Mouse (Mus musculus) heart, embryonic 15.5 days (tissue): ENCODE measurements around the gene Capn8. TPM values are rescaled to one million over a fixed set of nuclear protein-coding genes. Genes with fewer than 3 reads are reported as not detected.

Experiments
- ATAC-seq: fragments of 200-750 bp; cut with Nextera tagmentation; replicated peaks from 2 replicates; pipeline ENCODE4 v1.8.0; 2017; ENCODE audit warnings: low read depth, moderate TSS enrichment; ENCODE audit not compliant: insufficient number of reproducible peaks, insufficient read depth, low FRiP score
- H3K27ac ChIP-seq: fragments of 300-500 bp; sonication (generic); 2 replicates; pipeline ENCODE4 v1.5.1; 2015; ENCODE audit warnings: mild to moderate bottlenecking, inconsistent platforms
- H3K27me3 ChIP-seq: fragments of 300-500 bp; sonication (generic); 2 replicates; pipeline ENCODE4 v1.6.1; 2015; ENCODE audit warnings: inconsistent platforms
- H3K36me3 ChIP-seq: fragments of 300-500 bp; sonication (generic); 2 replicates; pipeline ENCODE4 v1.6.1; 2015; ENCODE audit warnings: mild to moderate bottlenecking, inconsistent platforms
- H3K4me1 ChIP-seq: fragments of 300-500 bp; sonication (generic); replicated peaks from 2 replicates; pipeline ENCODE4 v1.6.1; 2015; ENCODE audit warnings: inconsistent platforms
- H3K4me2 ChIP-seq: fragments of 300-500 bp; sonication (generic); 2 replicates; pipeline ENCODE4 v1.6.1; 2015; ENCODE audit warnings: inconsistent platforms, mild to moderate bottlenecking, moderate library complexity
- H3K4me3 ChIP-seq: fragments of 300-500 bp; sonication (generic); 2 replicates; pipeline ENCODE4 v1.5.1; 2015; ENCODE audit warnings: mild to moderate bottlenecking, inconsistent platforms
- H3K9ac ChIP-seq: fragments of 300-500 bp; sonication (generic); 2 replicates; pipeline ENCODE4 v1.6.1; 2015; ENCODE audit warnings: mild to moderate bottlenecking, inconsistent platforms
- H3K9me3 ChIP-seq: fragments of 300-500 bp; sonication (generic); replicated peaks from 2 replicates; pipeline ENCODE4 v1.6.1; 2016; ENCODE audit warnings: inconsistent platforms
- WGBS: fragments of 180-500 bp; shearing (Covaris S2); methylation state at CpG from one replicate; pipeline ENCODE4 v1.1.7; 2015; ENCODE audit warnings: mixed read lengths; 5-methylcytosine and 5-hydroxymethylcytosine counted together
- polyA plus RNA-seq: library from polyadenylated mRNA; unstranded; fragments of >200 nt; fragmentation: Nextera tagmentation; extraction: Ambion mirVana; gene quantifications from 2 replicates; pipeline ENCODE4 v1.2.1, GENCODE M21; 2015

The Capn8 gene
- polyA plus RNA-seq, result not detected in 2 replicates

DNA sequence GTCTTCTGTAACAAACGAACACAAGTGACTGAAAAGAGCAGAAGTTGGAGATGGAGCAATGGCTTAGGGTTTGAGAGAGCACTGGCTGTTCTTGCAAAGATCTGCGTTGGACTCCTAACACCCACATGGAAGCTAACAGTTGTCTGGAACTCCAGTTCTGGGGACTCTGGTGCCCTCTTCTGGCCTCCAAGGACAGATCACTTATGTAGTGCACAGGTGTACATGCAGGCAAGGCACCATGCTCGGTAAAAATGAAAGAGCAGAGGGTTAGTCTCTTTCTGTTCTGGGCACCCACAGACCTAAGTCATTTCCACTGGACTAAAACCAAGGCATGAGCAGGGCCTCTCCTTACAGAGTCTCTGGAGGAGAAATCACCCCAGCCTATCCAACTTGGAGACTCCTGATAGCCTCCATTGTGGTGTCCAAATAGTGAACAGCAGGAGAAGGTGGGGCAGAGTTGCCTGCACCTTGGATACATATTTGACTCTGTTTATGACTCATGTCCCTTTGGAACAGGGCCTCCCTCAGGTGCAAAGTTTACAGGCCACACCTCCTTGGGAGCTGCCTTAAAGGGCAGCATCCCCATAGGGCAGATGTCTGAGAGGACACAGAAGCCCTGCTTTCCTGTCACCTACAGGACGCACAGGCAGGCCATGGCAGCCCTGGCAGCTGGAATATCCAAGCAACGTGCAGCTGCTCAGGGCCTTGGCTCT is at the start of gene Capn8:
Gene Capn8 (plus strand): TSS at position 600 of the 713 bp plus-strand sequence.
- Histone ChIP-seq H3K4me1 (peaks cover 4% of the 10 kb centered on the region), H3K4me2 (no peak within 1 kb of the TSS), H3K36me3 (no peaks in the 10 kb centered on the region), H3K27me3 (peaks cover 4% of the 10 kb centered on the region; the same call in 1 of the 2 replicates), H3K9me3 (no peaks in the 10 kb centered on the region), H3K27ac (no peak within 1 kb of the TSS), H3K4me3 (no peak within 1 kb of the TSS), H3K9ac (no peak within 1 kb of the TSS)
- no peak for ATAC-seq
- WGBS, result 78% methylated on average over 5 of the region's 5 CpGs

GRCm38 (mm10) chr1:182516758-182517676 is 47.8 kb upstream of the Capn8 start, which contains the start of gene Capn2:
Gene Capn2 (minus strand): TSS chr1:182517608.
- Histone ChIP-seq H3K4me2 (peak within 1 kb of the TSS; percentile 85), H3K36me3 (no peaks in the 10 kb centered on the region; the same call in 1 of the 2 replicates), H3K27me3 (no peaks in the 10 kb centered on the region), H3K9ac (peak within 1 kb of the TSS; percentile 94), H3K9me3 (no peaks in the 10 kb centered on the region), H3K4me3 (peak within 1 kb of the TSS; percentile 85), H3K27ac (peak within 1 kb of the TSS; percentile 88), H3K4me1 (peaks cover 65% of the 10 kb centered on the region)
- WGBS, result under 1% methylated on average over 78 of the region's 84 CpGs
- peak; percentile 90 for ATAC-seq

GRCm38 (mm10) chr1:182517677-182518011 is 47.2 kb upstream of the Capn8 start:
- Histone ChIP-seq H3K4me3 (peak overlapping the region; percentile 85), H3K27ac (peak overlapping the region; percentile 88), H3K27me3 (no peaks in the 10 kb centered on the region), H3K4me1 (peaks cover 62% of the 10 kb centered on the region), H3K36me3 (no peaks in the 10 kb centered on the region), H3K4me2 (peak overlapping the region; percentile 85), H3K9ac (peak overlapping the region; percentile 94), H3K9me3 (no peaks in the 10 kb centered on the region)
- WGBS, result 2% methylated on average over 10 of the region's 10 CpGs
- ATAC-seq, result no peak

DNA sequence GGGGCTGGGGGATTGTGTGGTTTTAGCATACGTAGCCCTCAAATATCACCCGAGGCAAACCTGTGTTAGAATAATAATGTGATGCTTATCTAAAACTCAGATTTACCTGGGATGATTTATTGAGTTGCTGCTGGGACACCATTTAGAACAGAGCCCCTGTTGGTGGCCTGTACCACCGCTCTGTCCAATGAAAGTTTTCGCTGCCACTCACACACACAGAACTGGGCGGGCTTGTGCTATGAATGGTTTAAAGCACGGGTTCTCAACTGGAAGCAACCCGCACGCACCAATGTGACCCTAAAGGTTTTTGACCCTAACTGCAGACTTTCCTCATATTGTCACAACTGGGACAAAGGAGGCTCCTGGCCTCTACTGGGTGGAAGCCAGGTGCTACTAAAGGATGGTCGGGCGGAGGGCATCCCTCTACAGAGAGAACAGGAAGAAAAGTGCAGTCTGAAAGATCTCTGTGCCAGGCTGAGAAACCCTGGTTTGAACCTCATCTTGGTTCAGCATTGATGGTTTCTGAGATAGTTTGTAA is 46.6 kb upstream of the Capn8 start:
- peak overlapping the region; percentile 85; the same call in 1 of the 2 replicates for H3K4me2 ChIP-seq
- H3K27me3 ChIP-seq, result no peaks in the 10 kb centered on the region
- ATAC-seq, result no peak
- H3K9ac ChIP-seq, result no peak overlapping the region
- WGBS, result 75% methylated on average over 10 of the region's 10 CpGs
- H3K36me3 ChIP-seq, result no peaks in the 10 kb centered on the region
- H3K4me3 ChIP-seq, result no peak overlapping the region; the same call in 1 of the 2 replicates
- no peaks in the 10 kb centered on the region for H3K9me3 ChIP-seq
- no peak overlapping the region; the same call in 1 of the 2 replicates for H3K27ac ChIP-seq
- peaks cover 56% of the 10 kb centered on the region for H3K4me1 ChIP-seq

DNA sequence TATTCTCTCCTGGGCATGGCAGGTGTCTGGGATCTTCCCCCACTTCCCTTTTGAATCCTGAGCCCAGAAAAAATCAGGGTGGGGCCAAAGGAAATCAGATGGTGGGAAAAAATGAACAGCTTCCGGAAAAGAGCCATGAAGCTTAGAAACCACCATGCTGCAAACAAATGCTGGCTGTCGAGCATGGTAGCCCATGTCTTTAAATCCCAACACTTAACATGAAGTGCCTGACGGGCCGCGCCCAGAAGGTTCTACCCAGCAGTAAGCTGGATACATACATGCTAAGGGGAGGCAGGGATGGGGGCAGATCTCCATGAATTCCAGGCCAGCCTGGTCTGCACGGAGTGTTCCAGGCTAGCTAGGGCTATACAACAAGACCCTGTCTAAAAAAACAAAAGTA is 46.0 kb upstream of the Capn8 start:
- H3K4me2 ChIP-seq, result no peak overlapping the region
- H3K4me3 ChIP-seq, result no peak overlapping the region
- no peak for ATAC-seq
- H3K36me3 ChIP-seq, result no peaks in the 10 kb centered on the region
- no peaks in the 10 kb centered on the region for H3K9me3 ChIP-seq
- no peak overlapping the region for H3K9ac ChIP-seq
- H3K4me1 ChIP-seq, result peaks cover 51% of the 10 kb centered on the region
- no peaks in the 10 kb centered on the region for H3K27me3 ChIP-seq
- 77% methylated on average over 6 of the region's 6 CpGs for WGBS
- H3K27ac ChIP-seq, result peak overlapping the region; percentile 83

- 49% methylated on average over 5 of the region's 5 CpGs for WGBS
- Histone ChIP-seq H3K27ac (peak overlapping the region; percentile 83), H3K4me1 (peaks cover 49% of the 10 kb centered on the region), H3K4me3 (no peak overlapping the region), H3K9me3 (no peaks in the 10 kb centered on the region), H3K9ac (no peak overlapping the region), H3K4me2 (peak overlapping the region; percentile 46), H3K36me3 (no peaks in the 10 kb centered on the region), H3K27me3 (no peaks in the 10 kb centered on the region)
- ATAC-seq, result no peak
These were observed 45.5 kb upstream of the Capn8 start for GRCm38 (mm10) chr1:182519341-182519740.

DNA sequence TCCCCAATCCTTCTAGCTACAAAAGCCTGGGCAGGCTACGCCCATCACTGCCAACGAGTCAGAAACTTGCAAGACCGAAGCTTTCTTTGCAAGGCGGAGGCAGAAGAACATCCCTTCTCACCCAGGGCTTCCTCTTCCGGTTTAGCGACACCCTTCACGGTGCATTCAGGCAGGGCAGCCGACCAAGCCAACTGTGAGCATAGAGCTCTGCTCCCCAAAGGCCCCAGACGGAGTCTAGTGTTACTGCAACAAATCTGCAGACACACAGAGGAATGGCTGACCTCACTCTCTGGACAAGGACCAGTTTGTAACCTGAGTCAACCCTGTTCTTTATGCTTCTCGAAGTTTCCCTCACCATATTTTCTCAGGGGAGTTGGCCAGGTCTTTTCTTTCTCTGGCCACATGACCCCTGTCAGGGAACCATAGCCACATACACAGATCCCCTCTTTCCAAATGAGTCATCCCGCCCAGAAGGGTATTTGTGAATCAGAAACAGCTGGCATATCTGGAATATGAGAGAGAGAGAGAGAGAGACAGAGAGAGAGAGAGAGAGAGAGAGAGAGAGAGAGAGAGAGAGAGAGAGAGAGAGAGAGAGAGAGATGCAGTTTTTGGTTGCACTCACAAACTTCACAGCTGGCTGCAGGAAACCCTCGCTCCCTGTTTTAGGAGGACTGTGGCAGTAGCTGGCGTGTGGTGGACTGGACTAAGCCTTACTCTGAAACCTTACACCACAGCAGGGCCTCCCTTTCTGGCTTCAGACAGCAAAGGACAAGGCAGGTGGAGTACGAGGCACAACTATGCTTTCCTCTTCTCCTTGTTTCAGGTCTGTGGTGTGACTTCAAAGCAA is 44.5 kb upstream of the Capn8 start:
- Histone ChIP-seq H3K4me1 (peaks cover 46% of the 10 kb centered on the region), H3K9me3 (no peaks in the 10 kb centered on the region), H3K4me2 (peak overlapping the region; percentile 46), H3K9ac (0 out of 2 replicates have a peak overlapping the region, but pooled peaks have one; percentile 5), H3K36me3 (no peaks in the 10 kb centered on the region), H3K27ac (peak overlapping the region; percentile 83), H3K4me3 (peak overlapping the region; percentile 6; the same call in 1 of the 2 replicates), H3K27me3 (no peaks in the 10 kb centered on the region)
- ATAC-seq, result peak; percentile 61
- WGBS, result 16% methylated on average over 14 of the region's 14 CpGs

DNA sequence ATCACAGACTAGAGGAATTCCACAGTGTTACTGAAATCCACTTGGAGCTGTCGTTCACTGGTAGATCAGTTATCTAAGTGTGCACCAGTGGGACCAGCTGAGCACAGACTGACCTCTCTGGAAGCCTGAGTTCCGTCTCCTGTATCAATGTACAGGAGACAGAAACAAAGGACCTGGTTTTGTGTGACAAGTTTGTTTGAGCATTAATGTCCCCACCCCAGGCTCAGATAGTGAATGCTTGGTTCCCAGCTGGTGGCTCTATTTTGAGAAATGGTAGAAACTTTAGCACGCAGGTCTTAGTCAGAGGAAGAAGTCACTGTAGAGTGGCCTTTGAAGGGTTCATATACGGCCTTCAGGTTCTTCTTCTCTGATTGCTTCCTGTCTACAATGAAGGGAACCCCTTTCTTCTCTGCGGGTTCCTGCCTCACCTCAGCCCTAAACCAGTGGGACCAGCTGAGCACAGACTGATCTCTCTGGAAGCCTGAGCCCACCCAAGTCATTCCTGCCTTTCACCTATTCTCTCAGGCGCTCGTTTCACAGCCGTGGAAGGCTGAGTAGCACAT is 43.8 kb upstream of the Capn8 start:
- ATAC-seq, result no peak
- H3K4me2 ChIP-seq, result no peak overlapping the region
- H3K27ac ChIP-seq, result peak overlapping the region; percentile 83
- H3K27me3 ChIP-seq, result no peaks in the 10 kb centered on the region
- WGBS, result 55% methylated on average over 8 of the region's 8 CpGs
- H3K9me3 ChIP-seq, result no peaks in the 10 kb centered on the region
- no peaks in the 10 kb centered on the region for H3K36me3 ChIP-seq
- H3K4me3 ChIP-seq, result no peak overlapping the region
- 0 out of 2 replicates have a peak overlapping the region, but pooled peaks have one; percentile 5 for H3K9ac ChIP-seq
- H3K4me1 ChIP-seq, result peaks cover 39% of the 10 kb centered on the region

- WGBS, result 75% methylated on average over 5 of the region's 5 CpGs
These were observed 41.8 kb upstream of the Capn8 start for GRCm38 (mm10) chr1:182522961-182523360.

GRCm38 (mm10) chr1:182523692-182524091 is 41.1 kb upstream of the Capn8 start:
- H3K4me1 ChIP-seq, result peaks cover 43% of the 10 kb centered on the region
- H3K27me3 ChIP-seq, result no peaks in the 10 kb centered on the region
- no peak overlapping the region for H3K4me2 ChIP-seq
- WGBS, result 68% methylated on average over 3 of the region's 3 CpGs
- H3K9ac ChIP-seq, result no peak overlapping the region
- H3K4me3 ChIP-seq, result no peak overlapping the region
- ATAC-seq, result no peak
- H3K27ac ChIP-seq, result no peak overlapping the region
- H3K36me3 ChIP-seq, result no peaks in the 10 kb centered on the region
- no peaks in the 10 kb centered on the region for H3K9me3 ChIP-seq

More at GRCm38 (mm10) chr1:182522961-182523360, 41.8 kb upstream of the Capn8 start:
- no peak for ATAC-seq
- H3K4me3 ChIP-seq, result no peak overlapping the region
- H3K9me3 ChIP-seq, result no peaks in the 10 kb centered on the region
- H3K27me3 ChIP-seq, result no peaks in the 10 kb centered on the region
- no peak overlapping the region for H3K27ac ChIP-seq
- H3K4me2 ChIP-seq, result no peak overlapping the region
- H3K4me1 ChIP-seq, result peaks cover 41% of the 10 kb centered on the region
- no peak overlapping the region for H3K9ac ChIP-seq
- H3K36me3 ChIP-seq, result no peaks in the 10 kb centered on the region
